Mouse (Mus musculus): ENCODE measurements at regions not wholly inside any gene's neighbourhood (a gene's known extent, or its start where the extent isn't known, plus 50 kb on each side); places are given as distances from the start of the nearest gene placed in this dataset.

GRCm38 (mm10) chr5:55122391-55122790 lies 1124.1 kb downstream of the Stim2 start:
- no peak for DNase-seq (ENCODE audit: inconsistent age in 2 of 2, low spot score in 1 of 2)

- DNase-seq (ENCODE audit: inconsistent age in 2 of 2, low spot score in 1 of 2) = no peak
Observed at GRCm38 (mm10) chr5:55134310-55134709, 1136.0 kb downstream of the Stim2 start.

- DNase-seq (ENCODE audit: inconsistent age in 2 of 2, low spot score in 1 of 2) = peak in 1 of 2 experiments; percentile 18
Observed at GRCm38 (mm10) chr5:55135293-55135947, 1137.1 kb downstream of the Stim2 start.

GRCm38 (mm10) chr5:55138750-55139149 lies 1140.5 kb downstream of the Stim2 start:
- DNase-seq (ENCODE audit: inconsistent age in 2 of 2, low spot score in 1 of 2) = peak in 1 of 2 experiments; percentile 5

- DNase-seq (ENCODE audit: inconsistent age in 2 of 2, low spot score in 1 of 2) = no peak
Observed at GRCm38 (mm10) chr5:55147354-55147753, 1149.1 kb downstream of the Stim2 start.

GRCm38 (mm10) chr5:55174839-55175238 lies 1176.5 kb downstream of the Stim2 start:
- no peak for DNase-seq (ENCODE audit: inconsistent age in 2 of 2, low spot score in 1 of 2)

Data from adrenal gland, adult (tissue).